Mouse (Mus musculus): Measurements from ENCODE around the gene Slc25a28. TPM values are rescaled to one million over a fixed set of nuclear protein-coding genes. Genes with fewer than 3 reads are reported as not detected.

The Slc25a28 gene
- polyA plus RNA-seq, 1 experiment: 88.7 TPM

DNA sequence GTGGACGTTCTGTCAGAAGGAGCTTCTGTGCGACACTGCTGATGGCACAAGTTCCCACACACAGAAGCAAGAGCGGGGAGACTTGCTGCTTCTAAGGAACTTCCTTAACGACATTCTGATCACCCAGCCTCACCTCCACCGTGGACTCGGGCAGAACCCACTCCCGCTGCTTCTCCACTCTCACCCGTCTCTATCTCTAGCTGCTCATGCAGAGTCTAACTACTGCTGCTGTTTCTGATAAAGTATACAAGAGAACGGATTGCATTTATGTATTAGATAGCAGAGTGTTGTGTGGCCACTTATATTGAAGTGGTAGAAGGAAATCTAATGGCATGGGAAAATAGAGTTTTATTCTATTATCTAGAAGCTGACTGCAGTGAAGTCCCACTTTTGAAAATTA lies 13.9 kb downstream of the Slc25a28 start:
- peaks cover 13% of the 10 kb centered on the region for H3K36me3 ChIP-seq (ENCODE audit: control insufficient read depth, insufficient read depth, low read length)
- H3K4me3 ChIP-seq (ENCODE audit: control insufficient read depth, insufficient read depth, low read length): no peak overlapping the region
- no peaks in the 10 kb centered on the region for H3K4me1 ChIP-seq (replicated peaks; ENCODE audit: control insufficient read depth, insufficient read depth, low read length)
- no peak for DNase-seq
- no peak for TF ChIP-seq CTCF (IDR thresholded peaks at IDR 0.05; ENCODE audit: borderline replicate concordance, control insufficient read depth, extremely low read depth, insufficient read depth, low read length, poor library complexity)
- TF ChIP-seq POLR2A (IDR thresholded peaks at IDR 0.05; ENCODE audit: control insufficient read depth, extremely low read depth, insufficient read depth, low read length, poor library complexity): no peak
- whole genome bisulfite sequencing: 64% methylated on average over 9 of the region's 9 CpGs
- no peaks in the 10 kb centered on the region for H3K27me3 ChIP-seq (ENCODE audit: control insufficient read depth, insufficient read depth, low read length)
- H3K27ac ChIP-seq (ENCODE audit: control insufficient read depth, insufficient read depth, low read length): no peak overlapping the region

GRCm38 (mm10) chr19:43659632-43660031 lies 15.0 kb downstream of the Slc25a28 start:
- Histone ChIP-seq H3K4me1 (replicated peaks; ENCODE audit: control insufficient read depth, insufficient read depth, low read length) (no peaks in the 10 kb centered on the region), H3K27ac (ENCODE audit: control insufficient read depth, insufficient read depth, low read length) (no peak overlapping the region), H3K36me3 (ENCODE audit: control insufficient read depth, insufficient read depth, low read length) (peaks cover 13% of the 10 kb centered on the region), H3K27me3 (ENCODE audit: control insufficient read depth, insufficient read depth, low read length) (no peaks in the 10 kb centered on the region), H3K4me3 (ENCODE audit: control insufficient read depth, insufficient read depth, low read length) (no peak overlapping the region)
- no peak for DNase-seq
- WGBS: 65% methylated on average over 6 of the region's 6 CpGs
- TF ChIP-seq CTCF (IDR thresholded peaks at IDR 0.05; ENCODE audit: borderline replicate concordance, control insufficient read depth, extremely low read depth, insufficient read depth, low read length, poor library complexity) (no peak), POLR2A (IDR thresholded peaks at IDR 0.05; ENCODE audit: control insufficient read depth, extremely low read depth, insufficient read depth, low read length, poor library complexity) (no peak)

DNA sequence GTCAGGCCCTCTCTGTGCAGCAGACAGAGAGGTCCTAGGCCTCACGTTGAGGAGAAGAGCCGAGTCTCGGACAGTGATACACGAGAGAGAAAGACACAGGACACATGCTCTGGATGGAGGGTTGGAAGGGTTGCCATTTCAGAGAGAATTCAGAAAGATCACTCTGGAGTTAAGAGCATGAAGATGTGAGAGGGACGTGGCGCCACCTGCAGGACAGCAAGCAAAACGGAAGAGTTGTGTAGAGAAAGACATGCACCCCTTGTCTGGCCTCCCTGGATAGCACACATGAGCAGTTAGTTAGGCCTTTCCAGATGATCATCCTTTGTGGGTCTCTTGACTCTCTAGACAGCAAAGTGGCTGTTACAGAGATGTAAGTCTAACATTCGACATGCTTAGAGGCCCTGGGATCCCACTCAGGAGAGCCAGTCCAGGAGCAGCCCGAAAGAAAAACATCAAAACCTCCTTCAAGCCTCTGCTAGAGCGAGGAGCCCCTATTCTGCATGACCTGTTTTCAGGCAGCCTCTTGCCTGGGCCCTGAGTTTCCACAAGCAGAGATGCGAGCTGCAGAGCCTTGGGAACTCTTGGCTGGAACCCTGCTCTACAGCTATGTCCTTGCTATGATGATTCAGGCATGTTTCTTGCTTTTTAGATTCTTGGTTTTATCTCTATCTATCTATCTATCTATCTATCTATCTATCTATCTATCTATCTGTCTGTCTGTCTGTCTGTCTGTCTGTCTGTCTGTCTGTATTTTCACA lies 18.8 kb downstream of the Slc25a28 start:
- TF ChIP-seq CTCF (IDR thresholded peaks at IDR 0.05; ENCODE audit: borderline replicate concordance, control insufficient read depth, extremely low read depth, insufficient read depth, low read length, poor library complexity) (0 out of 2 replicates have a peak, but pooled peaks have one; percentile 15), POLR2A (IDR thresholded peaks at IDR 0.05; ENCODE audit: control insufficient read depth, extremely low read depth, insufficient read depth, low read length, poor library complexity) (no peak)
- peak; percentile 47 for DNase-seq

DNA sequence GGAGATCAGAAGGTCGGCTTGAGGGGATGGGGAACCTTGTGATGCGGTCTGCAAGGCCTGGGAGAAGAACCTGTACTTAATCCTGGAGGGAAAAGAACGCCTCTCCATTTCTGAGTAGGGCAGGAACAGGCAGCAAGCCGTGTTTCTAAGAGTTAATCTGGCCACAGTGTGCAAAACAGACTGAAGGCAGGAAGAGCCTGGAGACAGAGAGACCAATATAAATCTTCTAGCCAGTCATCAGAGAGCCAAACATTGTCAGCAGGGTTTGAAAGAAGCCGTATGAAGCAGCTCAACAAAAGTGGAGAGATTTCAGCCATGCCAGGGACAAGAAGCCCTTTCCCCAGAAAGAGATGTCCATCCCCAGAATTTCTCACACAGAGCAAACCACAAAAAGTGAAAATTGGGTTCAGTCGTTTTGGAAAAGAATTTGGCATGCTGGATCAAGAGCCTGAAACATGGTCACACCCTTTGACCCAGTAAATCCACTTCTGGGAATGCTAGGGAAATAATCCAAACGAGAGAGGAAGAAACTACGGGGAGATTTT lies 23.4 kb downstream of the Slc25a28 start:
- Histone ChIP-seq H3K27ac (ENCODE audit: control insufficient read depth, insufficient read depth, low read length) (no peak overlapping the region), H3K27me3 (ENCODE audit: control insufficient read depth, insufficient read depth, low read length) (no peaks in the 10 kb centered on the region), H3K4me3 (ENCODE audit: control insufficient read depth, insufficient read depth, low read length) (no peak overlapping the region), H3K4me1 (replicated peaks; ENCODE audit: control insufficient read depth, insufficient read depth, low read length) (peaks cover 1% of the 10 kb centered on the region; the same call in 1 of the 2 replicates), H3K36me3 (ENCODE audit: control insufficient read depth, insufficient read depth, low read length) (no peaks in the 10 kb centered on the region)
- 70% methylated on average over 8 of the region's 8 CpGs for WGBS
- DNase-seq: no peak
- no peak for TF ChIP-seq POLR2A (IDR thresholded peaks at IDR 0.05; ENCODE audit: control insufficient read depth, extremely low read depth, insufficient read depth, low read length, poor library complexity)
- no peak for TF ChIP-seq CTCF (IDR thresholded peaks at IDR 0.05; ENCODE audit: borderline replicate concordance, control insufficient read depth, extremely low read depth, insufficient read depth, low read length, poor library complexity)

More for the DNA sequence above, 18.8 kb downstream of the Slc25a28 start:
- 44% methylated on average over 11 of the region's 11 CpGs for WGBS
- no peaks in the 10 kb centered on the region for H3K4me1 ChIP-seq (replicated peaks; ENCODE audit: control insufficient read depth, insufficient read depth, low read length)
- no peaks in the 10 kb centered on the region for H3K36me3 ChIP-seq (ENCODE audit: control insufficient read depth, insufficient read depth, low read length)
- H3K27ac ChIP-seq (ENCODE audit: control insufficient read depth, insufficient read depth, low read length): no peak overlapping the region
- H3K4me3 ChIP-seq (ENCODE audit: control insufficient read depth, insufficient read depth, low read length): no peak overlapping the region
- no peaks in the 10 kb centered on the region for H3K27me3 ChIP-seq (ENCODE audit: control insufficient read depth, insufficient read depth, low read length)

DNA sequence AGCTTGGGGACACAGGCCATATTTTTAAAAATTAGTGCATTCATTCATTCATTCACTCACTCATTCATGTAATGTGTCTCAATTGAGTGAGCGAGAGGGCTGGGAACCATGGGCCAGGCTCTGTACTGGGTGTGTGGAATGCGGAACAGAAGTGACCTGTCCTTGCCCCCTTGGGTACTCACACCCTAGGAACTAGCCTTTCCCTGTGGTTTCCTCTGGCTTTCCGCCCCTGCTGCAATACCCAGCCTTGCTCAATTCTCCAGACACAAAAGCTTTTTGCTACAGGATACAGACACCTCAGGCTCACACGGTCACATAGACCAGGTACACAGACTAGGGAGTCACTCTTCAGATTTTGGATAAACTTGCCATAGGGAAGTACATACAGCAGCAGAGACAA lies 26.3 kb downstream of the Slc25a28 start:
- Histone ChIP-seq H3K27ac (ENCODE audit: control insufficient read depth, insufficient read depth, low read length) (no peak overlapping the region), H3K4me3 (ENCODE audit: control insufficient read depth, insufficient read depth, low read length) (no peak overlapping the region), H3K27me3 (ENCODE audit: control insufficient read depth, insufficient read depth, low read length) (no peaks in the 10 kb centered on the region), H3K4me1 (replicated peaks; ENCODE audit: control insufficient read depth, insufficient read depth, low read length) (peaks cover 10% of the 10 kb centered on the region; the same call in 1 of the 2 replicates), H3K36me3 (ENCODE audit: control insufficient read depth, insufficient read depth, low read length) (no peaks in the 10 kb centered on the region)
- 78% methylated on average over 4 of the region's 4 CpGs for whole genome bisulfite sequencing
- no peak for DNase-seq
- no peak for TF ChIP-seq POLR2A (IDR thresholded peaks at IDR 0.05; ENCODE audit: control insufficient read depth, extremely low read depth, insufficient read depth, low read length, poor library complexity)
- no peak for TF ChIP-seq CTCF (IDR thresholded peaks at IDR 0.05; ENCODE audit: borderline replicate concordance, control insufficient read depth, extremely low read depth, insufficient read depth, low read length, poor library complexity)

- H3K27me3 ChIP-seq (ENCODE audit: control insufficient read depth, insufficient read depth, low read length): no peaks in the 10 kb centered on the region
- 50% methylated on average over 9 of the region's 9 CpGs for WGBS
- TF ChIP-seq POLR2A (IDR thresholded peaks at IDR 0.05; ENCODE audit: control insufficient read depth, extremely low read depth, insufficient read depth, low read length, poor library complexity) (no peak), CTCF (IDR thresholded peaks at IDR 0.05; ENCODE audit: borderline replicate concordance, control insufficient read depth, extremely low read depth, insufficient read depth, low read length, poor library complexity) (no peak)
- no peak overlapping the region for H3K4me3 ChIP-seq (ENCODE audit: control insufficient read depth, insufficient read depth, low read length)
- H3K36me3 ChIP-seq (ENCODE audit: control insufficient read depth, insufficient read depth, low read length): no peaks in the 10 kb centered on the region
- peaks cover 10% of the 10 kb centered on the region; the same call in 1 of the 2 replicates for H3K4me1 ChIP-seq (replicated peaks; ENCODE audit: control insufficient read depth, insufficient read depth, low read length)
- no peak overlapping the region for H3K27ac ChIP-seq (ENCODE audit: control insufficient read depth, insufficient read depth, low read length)
- DNase-seq: no peak
Measured at GRCm38 (mm10) chr19:43647261-43647660, 27.4 kb downstream of the Slc25a28 start.

All from thymus, adult 2 months (tissue).